Mouse (Mus musculus) C2C12 (cell line): ENCODE measurements around the gene Zfp575.

ENCODE experiments used
- CTCF ChIP-seq: IDR thresholded peaks from one replicate; pipeline ENCODE4 v1.5.1; 2011; ENCODE audit not compliant: control insufficient read depth, insufficient read depth, insufficient read length
- MAX ChIP-seq: IDR thresholded peaks from one replicate; pipeline ENCODE4 v1.6.1; 2011; ENCODE audit warnings: mild to moderate bottlenecking, control low read depth

DNA sequence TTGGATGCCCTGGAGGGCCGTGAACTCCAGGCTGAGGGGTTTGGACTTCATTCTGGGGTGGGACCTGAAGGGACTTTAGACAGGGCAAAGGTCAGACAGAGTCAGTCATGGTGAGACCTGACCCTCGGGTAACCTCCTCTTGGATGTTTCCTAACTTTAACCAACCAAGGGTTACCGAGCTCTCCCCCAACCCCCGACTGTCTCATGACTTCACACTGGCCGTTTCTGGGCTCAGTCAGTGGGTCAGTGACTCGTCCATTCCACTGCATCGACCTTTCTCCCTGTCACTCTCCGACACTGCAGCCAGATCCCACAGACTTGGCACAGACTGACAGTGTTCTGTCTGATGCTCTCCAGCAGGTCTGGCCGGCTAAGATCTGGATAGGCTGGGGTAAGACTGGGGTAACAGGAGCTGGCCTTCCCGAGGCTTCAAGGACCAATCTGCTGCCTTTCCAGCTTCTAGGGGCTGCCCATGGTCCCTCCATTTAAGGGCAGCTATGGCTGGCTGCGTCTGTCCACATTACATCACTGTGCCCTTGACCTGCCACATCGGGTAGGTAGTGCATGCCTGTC is 13.1 kb downstream of the Zfp575 start:
- TF ChIP-seq CTCF = no peak
- TF ChIP-seq MAX = no peak
